Mouse (Mus musculus): ENCODE results near the gene 1700123O20Rik.
A peak's percentile ranks its signal among the peaks of the same experiment; 100 is the strongest.

1700123O20Rik gene

GRCm38 (mm10) chr14:54676290-54676689 is 9.7 kb upstream of the 1700123O20Rik start:
- no peak for DNase-seq (ENCODE audit: extremely low spot score, low spot score)

- DNase-seq (ENCODE audit: extremely low spot score, low spot score), result no peak
Measured at GRCm38 (mm10) chr14:54678657-54679304, 7.2 kb upstream of the 1700123O20Rik start.

- DNase-seq (ENCODE audit: extremely low spot score, low spot score), result no peak
Measured at GRCm38 (mm10) chr14:54682396-54682795, 3.6 kb upstream of the 1700123O20Rik start.

- DNase-seq (ENCODE audit: extremely low spot score, low spot score), result no peak
Measured at GRCm38 (mm10) chr14:54685471-54685870, 545 bp upstream of the 1700123O20Rik start.

- peak; percentile 100 for DNase-seq (ENCODE audit: extremely low spot score, low spot score)
Measured at GRCm38 (mm10) chr14:54686522-54687143, 617 bp downstream of the 1700123O20Rik start, which contains the start of gene Acin1. Gene Acin1, minus strand, starts transcription at chr14:54686931.

- no peak for DNase-seq (ENCODE audit: extremely low spot score, low spot score)
Measured at GRCm38 (mm10) chr14:54687251-54687650, 1.2 kb downstream of the 1700123O20Rik start.

GRCm38 (mm10) chr14:54695042-54695441 is 9.0 kb downstream of the 1700123O20Rik start:
- no peak for DNase-seq (ENCODE audit: extremely low spot score, low spot score)

- DNase-seq (ENCODE audit: extremely low spot score, low spot score), result no peak
Measured at GRCm38 (mm10) chr14:54696752-54697151, 10.7 kb downstream of the 1700123O20Rik start.

- no peak for DNase-seq (ENCODE audit: extremely low spot score, low spot score)
Measured at GRCm38 (mm10) chr14:54698733-54699132, 12.7 kb downstream of the 1700123O20Rik start, which contains the start of gene Gm29776. Gene Gm29776, minus strand, starts transcription at chr14:54698833.

GRCm38 (mm10) chr14:54699586-54699985 is 13.6 kb downstream of the 1700123O20Rik start:
- no peak for DNase-seq (ENCODE audit: extremely low spot score, low spot score)

- peak; percentile 77 for DNase-seq (ENCODE audit: extremely low spot score, low spot score)
Measured at GRCm38 (mm10) chr14:54701298-54701697, 15.3 kb downstream of the 1700123O20Rik start.

- DNase-seq (ENCODE audit: extremely low spot score, low spot score), result no peak
Measured at GRCm38 (mm10) chr14:54703207-54703606, 17.2 kb downstream of the 1700123O20Rik start.

- no peak for DNase-seq (ENCODE audit: extremely low spot score, low spot score)
Measured at GRCm38 (mm10) chr14:54705844-54706243, 19.8 kb downstream of the 1700123O20Rik start.

GRCm38 (mm10) chr14:54706589-54707320 is 20.7 kb downstream of the 1700123O20Rik start:
- DNase-seq (ENCODE audit: extremely low spot score, low spot score), result no peak

- no peak for DNase-seq (ENCODE audit: extremely low spot score, low spot score)
Measured at GRCm38 (mm10) chr14:54709054-54709453, 23.0 kb downstream of the 1700123O20Rik start.

GRCm38 (mm10) chr14:54712074-54712473 is 26.1 kb downstream of the 1700123O20Rik start, which contains the start of gene Cebpe:
Gene Cebpe, minus strand, starts transcription at chr14:54712174.
- no peak for DNase-seq (ENCODE audit: extremely low spot score, low spot score)

GRCm38 (mm10) chr14:54712861-54713260 is 26.8 kb downstream of the 1700123O20Rik start:
- no peak for DNase-seq (ENCODE audit: extremely low spot score, low spot score)

- peak; percentile 75 for DNase-seq (ENCODE audit: extremely low spot score, low spot score)
Measured at GRCm38 (mm10) chr14:54714121-54714520, 28.1 kb downstream of the 1700123O20Rik start.

- DNase-seq (ENCODE audit: extremely low spot score, low spot score), result peak; percentile 23
Measured at GRCm38 (mm10) chr14:54714617-54715081, 28.6 kb downstream of the 1700123O20Rik start.

- no peak for DNase-seq (ENCODE audit: extremely low spot score, low spot score)
Measured at GRCm38 (mm10) chr14:54715402-54715801, 29.4 kb downstream of the 1700123O20Rik start.

- DNase-seq (ENCODE audit: extremely low spot score, low spot score), result no peak
Measured at GRCm38 (mm10) chr14:54720041-54720440, 34.0 kb downstream of the 1700123O20Rik start.

Data from neural tube, embryonic 10.5 days (tissue).